Mouse (Mus musculus): ENCODE results near the gene Chaf1a.
"Not testable (repeated sequence)": the region's sequence is repeated elsewhere in the genome, so short reads cannot be mapped to it uniquely, and the experiment has no call there.

Gene Chaf1a

GRCm38 (mm10) chr17:56039345-56039744, 894 bp upstream of the Chaf1a start:
- no peak for DNase-seq

GRCm38 (mm10) chr17:56040857-56041163, 571 bp downstream of the Chaf1a start:
- no peak for DNase-seq

GRCm38 (mm10) chr17:56051369-56051768, 11.1 kb downstream of the Chaf1a start:
- DNase-seq, result no peak

GRCm38 (mm10) chr17:56054938-56055337, 14.7 kb downstream of the Chaf1a start:
- DNase-seq, result no peak

- no peak for DNase-seq
These were observed 15.9 kb downstream of the Chaf1a start for GRCm38 (mm10) chr17:56055945-56056678.

- no peak for DNase-seq
These were observed 17.3 kb downstream of the Chaf1a start for GRCm38 (mm10) chr17:56057381-56058120.

- no peak for DNase-seq
These were observed 21.8 kb downstream of the Chaf1a start for GRCm38 (mm10) chr17:56062081-56062480.

GRCm38 (mm10) chr17:56065715-56066114, 25.5 kb downstream of the Chaf1a start:
- not testable (repeated sequence) for DNase-seq

GRCm38 (mm10) chr17:56066451-56066850, 26.2 kb downstream of the Chaf1a start:
- DNase-seq, result no peak

GRCm38 (mm10) chr17:56069066-56069465, 28.8 kb downstream of the Chaf1a start:
- DNase-seq, result no peak

GRCm38 (mm10) chr17:56071126-56071525, 30.9 kb downstream of the Chaf1a start:
- no peak for DNase-seq

- DNase-seq, result no peak
These were observed 32.0 kb downstream of the Chaf1a start for GRCm38 (mm10) chr17:56072243-56072642.

- peak; percentile 70 for DNase-seq
These were observed 34.0 kb downstream of the Chaf1a start for GRCm38 (mm10) chr17:56074097-56074826.

GRCm38 (mm10) chr17:56074827-56075208, 34.6 kb downstream of the Chaf1a start, which contains the start of gene Ubxn6:
Gene Ubxn6 (minus strand): TSS chr17:56075028.
- peak; percentile 100 for DNase-seq

GRCm38 (mm10) chr17:56077523-56077922, 37.3 kb downstream of the Chaf1a start:
- no peak for DNase-seq

- DNase-seq, result not testable (repeated sequence)
These were observed 38.1 kb downstream of the Chaf1a start for GRCm38 (mm10) chr17:56078361-56078760.

GRCm38 (mm10) chr17:56078880-56079795, 38.9 kb downstream of the Chaf1a start, which contains the start of gene Hdgfl2:
Gene Hdgfl2 (plus strand): TSS chr17:56079634.
- peak; percentile 98 for DNase-seq

- DNase-seq, result no peak
These were observed 39.7 kb downstream of the Chaf1a start for GRCm38 (mm10) chr17:56079921-56080320.

- DNase-seq, result peak; percentile 59
These were observed 40.7 kb downstream of the Chaf1a start for GRCm38 (mm10) chr17:56080781-56081585.

GRCm38 (mm10) chr17:56092312-56092711, 52.1 kb downstream of the Chaf1a start:
- DNase-seq, result no peak

GRCm38 (mm10) chr17:56092794-56093193, 52.6 kb downstream of the Chaf1a start:
- no peak for DNase-seq

GRCm38 (mm10) chr17:56096883-56097282, 56.6 kb downstream of the Chaf1a start:
- DNase-seq, result no peak
